Mouse (Mus musculus) thymus, adult 2 months (tissue): ENCODE measurements around the gene Pola1. TPM values are rescaled to one million over a fixed set of nuclear protein-coding genes. Genes with fewer than 3 reads are reported as not detected.
"Not testable (repeated sequence)": the region's sequence is repeated elsewhere in the genome, so short reads cannot be mapped to it uniquely, and the experiment has no call there.

Source experiments
- DNase-seq: peaks from one replicate; pipeline ENCODE4 v3.0.0; 2021
- H3K27ac ChIP-seq: fragments of 200-500 bp; 2 replicates; pipeline ENCODE4 v1.5.1; 2012; ENCODE audit warnings: low read length, control low read depth; ENCODE audit not compliant: control insufficient read depth, insufficient read depth
- H3K27me3 ChIP-seq: fragments of 200-500 bp; 2 replicates; pipeline ENCODE4 v1.6.1; 2012; ENCODE audit warnings: mild to moderate bottlenecking, low read length, moderate library complexity, mixed read lengths; ENCODE audit not compliant: control insufficient read depth, insufficient read depth
- H3K36me3 ChIP-seq: fragments of 200-500 bp; 2 replicates; pipeline ENCODE4 v1.6.1; 2012; ENCODE audit warnings: mild to moderate bottlenecking, low read length, moderate library complexity; ENCODE audit not compliant: control insufficient read depth, insufficient read depth
- H3K4me1 ChIP-seq: fragments of 200-500 bp; replicated peaks from 2 replicates; pipeline ENCODE4 v1.6.1; 2012; ENCODE audit warnings: low read length; ENCODE audit not compliant: control insufficient read depth, insufficient read depth
- H3K4me3 ChIP-seq: fragments of 200-500 bp; 2 replicates; pipeline ENCODE4 v1.5.1; 2012; ENCODE audit warnings: mild to moderate bottlenecking, low read length, control low read depth, moderate library complexity; ENCODE audit not compliant: control insufficient read depth, insufficient read depth
- CTCF ChIP-seq: fragments of 200-500 bp; IDR thresholded peaks from 2 replicates; pipeline ENCODE4 v1.5.1; 2012; ENCODE audit warnings: mild to moderate bottlenecking, control low read depth, low read length, moderate library complexity, borderline replicate concordance; ENCODE audit not compliant: control insufficient read depth, poor library complexity, insufficient read depth; ENCODE audit errors: extremely low read depth
- POLR2A ChIP-seq: fragments of 200-500 bp; IDR thresholded peaks from 2 replicates; pipeline ENCODE4 v1.6.1; 2012; ENCODE audit warnings: mild to moderate bottlenecking, low read length, control low read depth, moderate library complexity; ENCODE audit not compliant: control insufficient read depth, poor library complexity, insufficient read depth; ENCODE audit errors: extremely low read depth
- WGBS: fragments of 180-500 bp; shearing (Covaris S2); methylation state at CpG from one replicate; pipeline ENCODE4 v1.1.7; 2018; 5-methylcytosine and 5-hydroxymethylcytosine counted together
- polyA plus RNA-seq: library from polyadenylated mRNA; depleted of rRNA; stranded (reverse); fragments of >200 nt; gene quantifications from 2 replicates; pipeline ENCODE4 v1.2.3, GENCODE M21; 2012

The Pola1 gene
- polyA plus RNA-seq, 1 experiment: 2.2 TPM

DNA sequence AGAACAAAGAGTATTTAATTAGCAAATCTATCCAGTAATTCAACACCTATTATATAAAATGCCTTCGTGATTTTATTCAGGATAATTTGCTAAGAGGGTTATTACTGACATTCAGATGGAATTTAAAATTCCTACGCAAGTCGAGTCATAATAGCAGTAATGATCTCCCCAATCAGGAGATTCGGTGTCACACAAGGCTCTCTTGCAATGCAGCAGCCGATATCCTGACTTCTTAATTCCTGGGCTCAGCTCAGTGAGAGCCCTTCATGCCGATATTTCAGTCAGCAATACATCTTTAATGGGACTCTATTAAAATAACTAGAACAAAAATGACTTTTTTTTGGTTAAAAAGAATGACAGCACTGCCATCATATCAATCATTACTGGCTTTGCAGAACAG lies 134.4 kb downstream of the Pola1 start:
- 93% methylated on average over 6 of the region's 6 CpGs for WGBS
- Histone ChIP-seq H3K36me3 (no peaks in the 10 kb centered on the region), H3K27me3 (no peaks in the 10 kb centered on the region), H3K4me1 (no peaks in the 10 kb centered on the region), H3K27ac (no peak overlapping the region), H3K4me3 (no peak overlapping the region)
- no peak for DNase-seq
- TF ChIP-seq POLR2A: no peak
- no peak for TF ChIP-seq CTCF

DNA sequence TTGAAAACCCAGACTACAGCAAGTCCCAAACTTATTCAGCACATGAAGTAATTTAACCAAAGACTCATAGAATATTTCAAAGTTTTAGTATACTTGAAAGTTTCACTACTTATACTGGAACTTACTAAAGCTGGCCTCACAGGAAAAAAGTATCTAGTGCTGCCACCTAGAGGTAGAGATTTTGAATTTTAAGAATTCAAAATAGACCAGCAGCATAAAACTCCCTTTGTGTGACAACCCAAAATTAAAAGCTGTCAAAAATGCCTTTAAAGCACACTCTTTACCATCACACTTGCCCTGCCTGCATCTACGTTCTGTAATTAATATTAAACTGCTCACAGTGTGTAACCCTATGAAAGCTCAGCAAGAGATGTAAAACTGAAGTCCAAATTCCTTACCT lies 166.2 kb downstream of the Pola1 start:
- 87% methylated on average over 1 of the region's 1 CpGs for WGBS
- no peak overlapping the region for H3K4me3 ChIP-seq
- TF ChIP-seq POLR2A (no peak), CTCF (no peak)
- no peaks in the 10 kb centered on the region for H3K36me3 ChIP-seq
- H3K27ac ChIP-seq: no peak overlapping the region
- H3K27me3 ChIP-seq: no peaks in the 10 kb centered on the region
- no peaks in the 10 kb centered on the region for H3K4me1 ChIP-seq
- no peak for DNase-seq

DNA sequence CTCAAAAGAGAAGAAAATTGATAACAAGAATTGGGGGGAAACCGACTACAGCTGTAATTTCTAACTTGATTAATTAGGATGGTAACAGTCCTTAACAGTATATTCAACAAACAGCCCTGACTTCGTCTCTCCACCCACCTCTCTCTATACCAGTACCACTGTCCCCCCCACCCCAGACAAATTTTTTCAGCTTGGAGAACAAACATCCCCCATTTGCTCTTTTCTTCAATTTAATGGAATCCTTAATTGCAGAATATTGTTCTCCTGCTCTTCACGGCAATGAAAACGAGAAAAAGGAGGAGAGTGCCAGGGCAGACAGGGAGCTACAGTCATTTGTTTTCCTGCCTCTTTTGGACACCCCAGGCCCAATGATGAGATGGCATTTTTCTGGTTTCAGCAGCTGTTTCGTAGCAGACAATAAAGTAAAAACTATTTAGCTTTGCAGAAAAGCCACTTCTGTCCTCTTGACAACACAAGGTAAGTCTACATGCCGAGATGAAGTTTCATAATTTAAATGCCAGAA lies 202.2 kb downstream of the Pola1 start:
- H3K27me3 ChIP-seq: no peaks in the 10 kb centered on the region
- no peaks in the 10 kb centered on the region for H3K4me1 ChIP-seq
- no peak overlapping the region for H3K4me3 ChIP-seq
- no peak overlapping the region for H3K27ac ChIP-seq
- DNase-seq: no peak
- TF ChIP-seq POLR2A (no peak), CTCF (no peak)
- 90% methylated on average over 6 of the region's 6 CpGs for WGBS
- H3K36me3 ChIP-seq: no peaks in the 10 kb centered on the region

DNA sequence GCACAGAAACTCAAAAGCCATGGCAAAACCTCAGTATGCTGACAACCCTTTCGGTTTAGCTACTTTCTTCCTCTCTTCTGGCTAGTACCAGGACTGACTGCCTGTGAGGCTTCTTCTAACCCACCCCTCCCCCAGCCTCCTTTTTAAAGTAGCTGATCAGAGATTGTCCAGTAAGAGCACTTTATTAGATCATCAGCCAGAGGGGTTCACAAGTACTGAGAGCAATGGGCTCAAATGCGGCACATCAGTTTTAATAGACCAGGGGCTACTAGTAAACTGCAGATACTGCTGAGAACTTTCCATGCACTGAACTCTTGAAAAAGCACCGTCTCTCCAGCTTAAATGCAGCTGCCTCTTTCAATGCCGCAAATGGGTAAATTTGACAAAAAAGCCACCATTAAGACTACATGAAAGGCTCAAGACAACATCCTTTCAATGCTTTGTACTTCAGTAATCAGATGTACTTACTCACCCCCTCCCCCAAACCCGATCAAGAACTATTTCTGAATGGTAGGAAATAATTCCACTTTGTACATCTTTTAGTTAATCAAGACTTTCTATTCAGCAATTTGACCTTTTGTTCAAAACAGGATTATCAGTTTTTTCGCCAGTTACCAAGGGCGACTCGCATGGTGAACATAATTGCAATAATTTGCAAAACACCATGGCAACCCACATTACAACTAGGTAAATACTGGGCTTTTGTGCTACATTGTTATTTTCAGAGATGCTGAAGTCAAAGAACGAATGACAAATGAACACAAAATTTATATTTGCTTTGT lies 202.8 kb downstream of the Pola1 start:
- Histone ChIP-seq H3K27me3 (no peaks in the 10 kb centered on the region), H3K4me3 (no peak overlapping the region), H3K27ac (no peak overlapping the region), H3K4me1 (no peaks in the 10 kb centered on the region), H3K36me3 (no peaks in the 10 kb centered on the region)
- DNase-seq: no peak
- 92% methylated on average over 9 of the region's 9 CpGs for WGBS
- TF ChIP-seq CTCF (no peak), POLR2A (no peak)

DNA sequence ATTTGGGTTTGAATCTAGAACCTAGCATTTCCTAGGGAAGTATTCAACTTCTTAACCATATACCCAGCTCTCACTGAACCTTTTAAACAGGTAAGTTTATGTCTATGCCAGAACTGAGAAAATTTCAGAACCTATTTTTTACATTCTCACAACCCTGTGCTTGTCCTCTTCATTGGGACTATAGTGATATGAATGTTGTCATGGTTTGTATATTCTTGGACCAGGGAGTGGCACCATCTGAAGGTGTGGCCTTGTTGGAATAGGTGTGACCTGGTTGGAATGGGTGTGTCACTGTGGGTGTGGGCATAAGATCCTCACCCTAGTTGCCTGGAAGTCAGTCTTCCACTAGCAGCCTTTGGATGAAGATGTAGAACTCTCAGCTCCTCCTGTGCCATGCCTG lies 231.1 kb downstream of the Pola1 start:
- not testable (repeated sequence) for H3K36me3 ChIP-seq, H3K27me3 ChIP-seq, H3K27ac ChIP-seq, H3K4me3 ChIP-seq, H3K4me1 ChIP-seq, DNase-seq

DNA sequence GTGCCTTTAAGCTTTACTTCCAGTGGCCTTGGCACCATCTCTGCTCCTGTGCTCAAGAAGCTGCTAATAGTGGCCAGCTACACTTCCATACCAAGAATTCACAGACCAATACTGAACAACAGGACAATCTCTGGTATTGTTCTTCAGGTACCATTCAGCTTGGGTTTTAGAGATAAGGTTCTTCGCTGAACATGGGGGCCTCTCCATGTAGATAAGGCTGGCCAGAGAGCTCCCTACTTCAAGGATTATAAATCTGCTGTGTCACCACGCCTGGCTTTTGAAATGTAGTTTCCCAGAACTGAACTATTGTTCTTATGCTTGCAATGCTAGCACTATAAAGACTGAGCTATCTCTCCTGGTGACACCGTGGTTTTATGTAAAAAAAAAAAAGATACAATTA lies 234.9 kb downstream of the Pola1 start:
- 41% methylated on average over 3 of the region's 3 CpGs for WGBS
- no peak for DNase-seq
- H3K36me3 ChIP-seq: no peaks in the 10 kb centered on the region
- TF ChIP-seq CTCF (no peak), POLR2A (no peak)
- no peak overlapping the region for H3K27ac ChIP-seq
- no peaks in the 10 kb centered on the region for H3K27me3 ChIP-seq
- no peak overlapping the region for H3K4me3 ChIP-seq
- no peaks in the 10 kb centered on the region for H3K4me1 ChIP-seq
